Mouse (Mus musculus) thymus, adult 2 months (tissue): ENCODE measurements around the gene Itpka. TPM values are rescaled to one million over a fixed set of nuclear protein-coding genes. Genes with fewer than 3 reads are reported as not detected.

Experiments used
- DNase-seq: peaks from one replicate; pipeline ENCODE4 v3.0.0; 2021
- H3K27ac ChIP-seq: fragments of 200-500 bp; 2 replicates; pipeline ENCODE4 v1.5.1; 2012; ENCODE audit warnings: low read length, control low read depth; ENCODE audit not compliant: control insufficient read depth, insufficient read depth
- H3K27me3 ChIP-seq: fragments of 200-500 bp; 2 replicates; pipeline ENCODE4 v1.6.1; 2012; ENCODE audit warnings: mild to moderate bottlenecking, low read length, moderate library complexity, mixed read lengths; ENCODE audit not compliant: control insufficient read depth, insufficient read depth
- H3K36me3 ChIP-seq: fragments of 200-500 bp; 2 replicates; pipeline ENCODE4 v1.6.1; 2012; ENCODE audit warnings: mild to moderate bottlenecking, low read length, moderate library complexity; ENCODE audit not compliant: control insufficient read depth, insufficient read depth
- H3K4me1 ChIP-seq: fragments of 200-500 bp; replicated peaks from 2 replicates; pipeline ENCODE4 v1.6.1; 2012; ENCODE audit warnings: low read length; ENCODE audit not compliant: control insufficient read depth, insufficient read depth
- H3K4me3 ChIP-seq: fragments of 200-500 bp; 2 replicates; pipeline ENCODE4 v1.5.1; 2012; ENCODE audit warnings: mild to moderate bottlenecking, low read length, control low read depth, moderate library complexity; ENCODE audit not compliant: control insufficient read depth, insufficient read depth
- CTCF ChIP-seq: fragments of 200-500 bp; IDR thresholded peaks from 2 replicates; pipeline ENCODE4 v1.5.1; 2012; ENCODE audit warnings: mild to moderate bottlenecking, control low read depth, low read length, moderate library complexity, borderline replicate concordance; ENCODE audit not compliant: control insufficient read depth, poor library complexity, insufficient read depth; ENCODE audit errors: extremely low read depth
- POLR2A ChIP-seq: fragments of 200-500 bp; IDR thresholded peaks from 2 replicates; pipeline ENCODE4 v1.6.1; 2012; ENCODE audit warnings: mild to moderate bottlenecking, low read length, control low read depth, moderate library complexity; ENCODE audit not compliant: control insufficient read depth, poor library complexity, insufficient read depth; ENCODE audit errors: extremely low read depth
- WGBS: fragments of 180-500 bp; shearing (Covaris S2); methylation state at CpG from one replicate; pipeline ENCODE4 v1.1.7; 2018; 5-methylcytosine and 5-hydroxymethylcytosine counted together
- polyA plus RNA-seq: library from polyadenylated mRNA; depleted of rRNA; stranded (reverse); fragments of >200 nt; gene quantifications from 2 replicates; pipeline ENCODE4 v1.2.3, GENCODE M21; 2012

Gene Itpka
- polyA plus RNA-seq, 1 experiment = 4.8 TPM

DNA sequence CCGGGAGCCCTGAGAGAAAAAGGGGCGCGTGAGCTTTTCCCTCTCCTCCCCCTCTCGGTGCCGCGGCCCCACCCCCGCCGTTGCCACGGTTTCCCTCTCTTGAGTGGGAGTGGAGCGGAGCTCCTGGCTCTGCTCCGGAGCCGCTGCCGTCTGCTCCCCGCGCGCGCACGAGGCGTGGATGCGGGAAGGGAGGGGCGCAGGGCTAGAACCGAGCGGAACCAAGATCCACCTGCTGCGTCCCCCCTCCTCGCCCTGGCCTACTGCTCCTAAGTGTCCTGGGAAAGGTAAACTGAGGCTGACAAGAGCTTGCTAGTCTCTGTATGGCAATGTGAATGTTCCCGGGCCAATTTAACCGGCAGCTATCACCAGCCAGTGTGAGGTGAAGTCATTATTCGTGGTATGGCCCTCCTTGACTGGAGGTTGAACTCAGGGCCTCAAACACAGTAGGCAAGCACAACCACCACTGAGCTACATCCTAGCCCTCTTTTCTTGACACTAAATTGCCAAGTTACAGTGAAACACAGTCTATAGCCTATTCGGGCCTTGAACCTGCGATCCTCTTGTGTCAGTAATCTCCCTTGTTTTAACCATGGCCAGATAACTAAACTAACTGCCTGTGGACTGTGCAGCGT, 1.2 kb downstream of the Itpka start:
- DNase-seq = peak; percentile 27
- peak overlapping the region; percentile 89 for H3K4me3 ChIP-seq
- WGBS = 19% methylated on average over 31 of the region's 31 CpGs
- peaks cover 26% of the 10 kb centered on the region for H3K4me1 ChIP-seq
- TF ChIP-seq CTCF (no peak), POLR2A (no peak)
- H3K27ac ChIP-seq = no peak overlapping the region
- H3K36me3 ChIP-seq = no peaks in the 10 kb centered on the region
- peaks cover 15% of the 10 kb centered on the region for H3K27me3 ChIP-seq

DNA sequence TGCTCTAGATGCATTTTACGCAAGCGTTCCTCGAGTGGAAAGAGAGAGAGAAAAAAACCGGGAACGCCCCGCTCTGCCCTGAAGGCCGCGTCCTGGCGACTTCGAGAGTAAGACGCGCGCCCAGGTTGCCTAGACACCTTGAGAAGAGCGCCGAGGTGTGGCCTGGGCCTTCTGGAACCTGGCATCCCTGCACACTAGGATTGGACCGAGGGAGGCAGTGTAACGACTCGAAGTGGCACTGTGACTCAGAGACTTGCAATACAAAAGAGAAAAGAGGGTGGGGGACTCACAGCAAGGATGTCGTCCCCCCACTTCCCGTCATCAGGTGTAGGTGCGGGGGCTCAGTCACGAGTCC, 1.6 kb downstream of the Itpka start:
- Histone ChIP-seq H3K4me1 (peaks cover 26% of the 10 kb centered on the region), H3K27me3 (peaks cover 15% of the 10 kb centered on the region), H3K27ac (no peak overlapping the region), H3K36me3 (no peaks in the 10 kb centered on the region), H3K4me3 (no peak overlapping the region)
- TF ChIP-seq POLR2A = no peak
- TF ChIP-seq CTCF = no peak
- no peak for DNase-seq
- WGBS = 36% methylated on average over 22 of the region's 22 CpGs

DNA sequence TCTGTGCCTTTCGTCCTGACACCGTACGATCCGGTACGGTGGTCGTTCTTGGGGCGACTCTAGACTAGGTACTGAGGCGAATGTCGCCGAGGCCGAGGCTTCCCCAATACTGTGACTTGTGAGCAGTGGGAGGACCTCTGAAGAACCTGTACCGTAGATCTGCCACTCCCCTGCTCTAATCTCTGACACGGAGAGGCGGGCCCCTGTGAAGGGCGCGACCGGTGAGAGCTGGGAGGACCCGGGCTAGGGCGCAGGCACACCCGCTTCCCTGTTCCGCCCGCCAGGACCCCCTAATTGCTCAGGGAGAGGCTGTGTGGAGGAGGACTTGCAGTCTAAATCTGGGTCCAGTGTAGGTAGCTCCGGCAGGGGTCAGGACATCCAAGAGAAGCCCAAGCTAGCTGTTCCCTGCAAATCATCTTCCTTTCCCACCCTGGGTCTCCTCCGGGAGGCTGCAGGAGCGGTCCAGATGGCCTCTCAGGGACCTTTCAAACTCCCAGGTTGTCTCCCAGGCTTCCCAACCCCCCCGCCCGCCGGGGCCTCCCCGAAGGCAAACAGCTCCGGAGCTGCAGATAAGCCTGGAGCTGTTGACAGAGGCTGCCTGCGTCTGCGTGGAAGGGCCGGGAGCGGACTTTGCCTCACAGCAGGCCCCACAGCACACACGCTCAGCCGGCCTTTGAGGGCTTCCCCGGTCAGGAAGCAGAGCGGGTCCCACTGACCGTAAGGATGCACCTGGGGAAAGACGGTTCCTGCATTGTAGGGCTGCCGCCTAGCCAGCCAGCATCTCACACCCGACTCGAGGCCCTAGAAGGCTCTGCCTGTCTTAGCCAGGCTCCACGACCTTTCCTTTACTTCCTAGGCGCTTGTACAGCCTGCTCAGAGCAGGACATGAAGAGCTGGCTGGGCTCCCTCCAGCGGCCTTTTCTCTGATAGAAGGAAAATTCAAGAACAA, 2.3 kb downstream of the Itpka start:
- peak; percentile 12 for DNase-seq
- no peak for TF ChIP-seq POLR2A
- TF ChIP-seq CTCF = no peak
- Histone ChIP-seq H3K4me3 (no peak overlapping the region), H3K36me3 (no peaks in the 10 kb centered on the region), H3K4me1 (peaks cover 26% of the 10 kb centered on the region), H3K27ac (no peak overlapping the region), H3K27me3 (peaks cover 15% of the 10 kb centered on the region)
- 17% methylated on average over 46 of the region's 46 CpGs for WGBS

DNA sequence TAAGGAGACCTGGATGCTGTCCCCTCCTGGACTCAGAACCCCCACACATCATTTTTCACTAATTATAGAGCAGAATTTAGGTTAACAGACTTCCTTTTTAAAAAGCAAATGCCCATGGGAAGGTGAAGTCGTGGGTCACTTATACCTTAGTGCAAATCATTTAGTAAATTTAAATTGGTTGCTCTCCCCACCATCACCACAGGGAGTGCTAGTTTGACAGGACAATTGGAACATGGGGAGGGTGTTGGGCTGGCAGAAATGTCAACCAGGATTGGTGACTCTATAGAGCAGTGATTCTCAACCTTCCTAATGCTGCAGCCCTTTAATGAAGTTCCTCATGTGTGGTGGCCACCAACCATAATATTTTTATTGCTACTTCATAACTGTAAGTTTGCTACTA, 3.1 kb downstream of the Itpka start:
- WGBS = 7% methylated on average over 1 of the region's 1 CpGs
- TF ChIP-seq POLR2A = no peak
- no peak for TF ChIP-seq CTCF
- Histone ChIP-seq H3K4me1 (peaks cover 26% of the 10 kb centered on the region), H3K36me3 (no peaks in the 10 kb centered on the region), H3K27me3 (peaks cover 15% of the 10 kb centered on the region), H3K4me3 (no peak overlapping the region), H3K27ac (no peak overlapping the region)
- DNase-seq = peak; percentile 22

DNA sequence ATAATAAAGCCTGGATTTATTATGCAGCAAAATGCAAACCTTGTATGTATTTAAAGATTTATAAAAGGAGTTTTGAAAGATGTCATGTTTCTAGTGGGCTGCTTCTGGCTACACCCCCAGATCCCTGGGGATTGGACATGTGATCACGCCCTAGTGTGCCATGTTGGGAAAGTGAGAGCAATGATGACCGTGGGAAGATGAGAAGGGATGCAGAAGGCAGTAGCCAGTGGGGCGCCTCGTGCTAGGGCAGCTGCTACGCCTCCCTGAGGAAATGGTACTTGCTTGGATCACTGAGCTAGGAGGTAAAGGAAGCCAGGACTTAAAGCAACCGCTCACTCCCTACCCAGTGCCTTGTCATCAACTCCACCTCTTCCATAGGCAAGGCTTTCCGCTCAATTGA, 5.4 kb downstream of the Itpka start:
- Histone ChIP-seq H3K27me3 (peaks cover 15% of the 10 kb centered on the region), H3K36me3 (no peaks in the 10 kb centered on the region), H3K27ac (no peak overlapping the region), H3K4me1 (peaks cover 15% of the 10 kb centered on the region), H3K4me3 (no peak overlapping the region)
- DNase-seq = no peak
- WGBS = 89% methylated on average over 7 of the region's 7 CpGs
- TF ChIP-seq POLR2A (no peak), CTCF (no peak)

DNA sequence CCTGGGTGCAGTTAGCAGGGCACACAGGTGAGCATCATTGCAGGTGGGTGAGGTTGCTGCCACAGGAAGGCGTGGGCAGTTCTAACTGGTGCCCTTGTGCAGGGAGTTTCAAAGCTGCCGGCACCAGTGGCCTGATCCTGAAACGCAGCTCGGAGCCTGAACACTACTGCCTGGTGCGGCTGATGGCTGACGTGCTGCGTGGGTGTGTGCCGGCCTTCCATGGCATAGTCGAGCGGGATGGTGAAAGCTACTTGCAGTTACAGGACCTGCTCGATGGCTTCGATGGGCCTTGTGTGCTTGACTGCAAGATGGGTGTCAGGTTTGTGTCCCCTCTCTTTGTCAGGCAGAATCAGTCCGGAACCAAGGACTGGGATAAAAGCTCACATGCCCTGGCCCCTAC, 7.1 kb downstream of the Itpka start:
- no peak for DNase-seq
- WGBS = 94% methylated on average over 13 of the region's 13 CpGs
- TF ChIP-seq POLR2A (no peak), CTCF (no peak)
- Histone ChIP-seq H3K27me3 (peaks cover 8% of the 10 kb centered on the region; the same call in 1 of the 2 replicates), H3K4me3 (no peak overlapping the region), H3K36me3 (no peaks in the 10 kb centered on the region), H3K4me1 (peaks cover 1% of the 10 kb centered on the region; the same call in 1 of the 2 replicates), H3K27ac (no peak overlapping the region)

DNA sequence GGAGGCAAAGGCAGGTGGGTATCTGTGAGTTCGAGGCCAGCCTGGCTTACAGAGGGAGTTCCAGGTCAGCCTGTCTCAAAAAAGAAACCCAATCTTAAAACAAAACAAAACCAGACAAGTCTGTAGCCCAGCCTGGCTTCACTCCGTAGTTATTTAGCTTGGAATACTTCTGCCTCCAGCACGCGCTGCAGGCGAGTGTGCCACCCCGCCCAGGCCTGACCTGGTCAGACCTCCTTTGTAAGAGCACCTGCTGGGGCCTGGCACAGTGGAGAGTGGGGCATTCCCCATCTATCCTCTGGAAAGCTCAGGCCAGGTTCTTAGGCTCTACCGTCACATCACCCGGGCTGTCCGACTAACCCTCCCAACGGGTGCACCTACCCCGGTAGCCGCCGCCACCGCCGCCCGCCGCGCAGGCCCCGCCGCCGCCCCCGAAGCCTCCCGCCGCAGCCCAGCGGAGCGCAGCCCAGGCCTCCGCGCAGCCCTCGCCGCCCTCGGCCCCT, 15.5 kb downstream of the Itpka start:
- peak overlapping the region; percentile 48 for H3K4me3 ChIP-seq
- H3K4me1 ChIP-seq = peaks cover 16% of the 10 kb centered on the region
- no peak overlapping the region for H3K27ac ChIP-seq
- no peaks in the 10 kb centered on the region for H3K36me3 ChIP-seq
- 11% methylated on average over 23 of the region's 31 CpGs for WGBS
- peaks cover 20% of the 10 kb centered on the region for H3K27me3 ChIP-seq
- no peak for DNase-seq
- no peak for TF ChIP-seq POLR2A
- no peak for TF ChIP-seq CTCF
